Mouse (Mus musculus) bone marrow macrophage, adult 2 months (primary cell): ENCODE data around the gene Arhgap19. TPM values are rescaled to one million over a fixed set of nuclear protein-coding genes. Genes with fewer than 3 reads are reported as not detected.

Experiments
- H3K27ac ChIP-seq: 2 replicates; pipeline ENCODE4 v1.5.1; 2012; ENCODE audit warnings: low read depth, low read length; ENCODE audit not compliant: insufficient read depth
- H3K4me1 ChIP-seq: 2 replicates; pipeline ENCODE4 v1.6.1; 2012; ENCODE audit warnings: low read length; ENCODE audit not compliant: control insufficient read depth, insufficient read depth
- H3K4me3 ChIP-seq: 2 replicates; pipeline ENCODE4 v1.5.1; 2012; ENCODE audit warnings: mild to moderate bottlenecking, low read length, moderate library complexity; ENCODE audit not compliant: insufficient read depth
- CTCF ChIP-seq: IDR thresholded peaks from 2 replicates; pipeline ENCODE4 v1.5.1; 2012; ENCODE audit warnings: low read depth, mild to moderate bottlenecking, low read length, moderate library complexity
- POLR2A ChIP-seq: IDR thresholded peaks from 2 replicates; pipeline ENCODE4 v1.6.1; 2012; ENCODE audit warnings: mild to moderate bottlenecking, low read depth, low read length, borderline replicate concordance
- polyA plus RNA-seq: library from polyadenylated mRNA; stranded (reverse); fragments of >200 nt; gene quantifications from 2 replicates; pipeline ENCODE4 v1.2.4, GENCODE M21; 2012; ENCODE audit not compliant: missing spikeins, insufficient read depth, insufficient read length

Arhgap19 gene
- polyA plus RNA-seq, 1 experiment: 67.7 TPM

- TF ChIP-seq CTCF (no peak), POLR2A (no peak)
- Histone ChIP-seq H3K4me1 (no peaks in the 10 kb centered on the region), H3K27ac (no peak overlapping the region), H3K4me3 (no peak overlapping the region)
Measured at GRCm38 (mm10) chr19:41821436-41821835, 19.6 kb upstream of the Arhgap19 start.

GRCm38 (mm10) chr19:41818749-41819148 is 16.9 kb upstream of the Arhgap19 start:
- no peak overlapping the region for H3K27ac ChIP-seq
- no peak overlapping the region for H3K4me3 ChIP-seq
- H3K4me1 ChIP-seq: no peaks in the 10 kb centered on the region
- TF ChIP-seq POLR2A: no peak
- TF ChIP-seq CTCF: no peak

- no peak overlapping the region for H3K27ac ChIP-seq
- H3K4me1 ChIP-seq: no peaks in the 10 kb centered on the region
- TF ChIP-seq CTCF: no peak
- no peak for TF ChIP-seq POLR2A
- H3K4me3 ChIP-seq: no peak overlapping the region
Measured at GRCm38 (mm10) chr19:41817325-41817724, 15.5 kb upstream of the Arhgap19 start.

DNA sequence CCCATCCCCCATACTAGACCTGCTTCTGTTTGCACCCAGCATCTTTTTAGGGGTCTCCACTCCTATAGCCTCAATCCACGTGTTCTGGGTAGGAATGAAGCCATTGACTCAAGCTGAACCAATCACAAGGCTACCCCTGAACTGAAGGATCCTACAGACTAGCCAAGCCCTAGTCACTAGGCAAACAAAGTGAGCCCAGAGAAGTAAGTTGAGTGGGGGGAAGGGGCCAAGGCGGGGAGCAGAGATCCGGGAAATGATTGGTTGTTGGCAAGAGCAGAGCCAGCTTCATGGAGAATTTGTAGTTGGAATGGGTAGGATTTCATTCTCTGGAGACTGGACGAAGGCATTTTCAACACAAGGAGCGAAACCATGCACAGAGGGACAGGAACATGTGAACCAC is 15.1 kb upstream of the Arhgap19 start:
- no peak overlapping the region for H3K27ac ChIP-seq
- TF ChIP-seq POLR2A: no peak
- no peak for TF ChIP-seq CTCF
- no peaks in the 10 kb centered on the region for H3K4me1 ChIP-seq
- no peak overlapping the region for H3K4me3 ChIP-seq

GRCm38 (mm10) chr19:41816410-41816809 is 14.6 kb upstream of the Arhgap19 start:
- Histone ChIP-seq H3K27ac (no peak overlapping the region), H3K4me1 (no peaks in the 10 kb centered on the region), H3K4me3 (no peak overlapping the region)
- TF ChIP-seq POLR2A (no peak), CTCF (no peak)

GRCm38 (mm10) chr19:41813374-41813773 is 11.5 kb upstream of the Arhgap19 start:
- no peak overlapping the region for H3K4me3 ChIP-seq
- H3K27ac ChIP-seq: no peak overlapping the region
- no peak for TF ChIP-seq CTCF
- no peak for TF ChIP-seq POLR2A
- no peaks in the 10 kb centered on the region for H3K4me1 ChIP-seq

GRCm38 (mm10) chr19:41812525-41812924 is 10.7 kb upstream of the Arhgap19 start:
- H3K27ac ChIP-seq: no peak overlapping the region

DNA sequence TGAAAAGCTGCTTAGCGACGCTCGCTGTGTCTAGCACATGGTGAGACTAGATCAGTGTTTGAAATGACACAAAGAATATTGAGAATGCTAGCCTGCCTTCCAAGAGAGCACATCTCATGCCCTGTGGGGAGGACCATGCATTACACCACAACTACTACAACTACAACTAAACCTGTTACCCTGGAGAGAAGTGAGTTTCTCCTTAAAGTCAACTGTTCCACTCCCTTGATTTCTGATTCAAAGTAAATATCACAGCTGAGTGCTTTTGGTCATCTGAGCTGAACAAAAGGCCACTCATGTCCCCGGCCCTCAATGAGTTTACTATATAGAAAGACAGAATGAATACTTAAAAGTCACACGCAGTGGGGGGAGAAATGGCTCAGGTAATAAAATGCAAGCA is 8.2 kb upstream of the Arhgap19 start:
- TF ChIP-seq POLR2A (no peak), CTCF (no peak)
- Histone ChIP-seq H3K27ac (no peak overlapping the region), H3K4me1 (no peaks in the 10 kb centered on the region), H3K4me3 (no peak overlapping the region)

More at GRCm38 (mm10) chr19:41812525-41812924, 10.7 kb upstream of the Arhgap19 start:
- no peaks in the 10 kb centered on the region for H3K4me1 ChIP-seq
- no peak overlapping the region for H3K4me3 ChIP-seq
- no peak for TF ChIP-seq POLR2A
- TF ChIP-seq CTCF: no peak

DNA sequence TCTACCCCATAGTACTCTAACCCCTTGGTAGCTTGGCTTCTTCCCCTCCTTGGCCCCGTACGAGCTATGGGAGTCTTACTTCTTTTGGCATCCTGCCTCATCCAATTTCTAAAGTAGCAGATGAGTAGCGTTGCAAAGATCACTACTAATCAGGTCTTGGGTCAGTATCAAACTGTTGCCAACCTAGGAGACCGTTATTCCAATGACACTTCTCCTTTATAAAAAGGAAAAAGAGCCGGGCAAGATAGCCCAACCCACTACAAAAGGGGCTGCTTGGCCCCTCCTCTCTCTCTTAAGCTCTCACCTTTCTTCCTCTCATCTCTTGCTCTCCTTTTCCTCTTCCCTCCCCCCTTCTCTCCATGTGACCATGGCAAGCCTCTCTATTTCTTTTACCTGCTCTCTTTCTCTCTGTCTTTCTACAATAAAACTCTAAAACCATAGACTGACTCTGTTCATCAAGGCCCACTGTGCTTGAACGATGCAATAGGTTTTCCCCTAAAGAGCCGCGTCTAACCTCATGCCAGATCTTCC is 6.3 kb upstream of the Arhgap19 start:
- Histone ChIP-seq H3K4me1 (peaks cover 1% of the 10 kb centered on the region; the same call in 1 of the 2 replicates), H3K27ac (no peak overlapping the region), H3K4me3 (no peak overlapping the region)
- TF ChIP-seq POLR2A: no peak
- no peak for TF ChIP-seq CTCF

DNA sequence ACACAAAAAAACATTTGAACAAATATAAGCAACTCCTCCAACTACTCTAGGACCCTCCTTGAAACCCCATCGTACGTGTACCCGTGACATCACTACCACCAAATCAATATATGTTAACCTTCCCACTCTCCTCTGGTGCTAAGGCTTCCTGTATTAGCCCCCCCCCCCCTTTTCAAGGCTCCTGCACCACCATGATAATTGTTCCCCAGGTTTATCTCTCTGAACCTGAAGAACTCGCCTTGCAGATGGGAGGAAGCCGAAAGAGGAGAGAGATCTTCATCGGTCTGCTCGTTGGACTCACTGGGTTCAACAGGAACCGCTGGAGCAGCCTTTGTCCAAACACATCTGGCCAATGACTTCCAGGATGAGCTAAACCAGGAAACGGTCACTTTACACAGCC is 5.7 kb upstream of the Arhgap19 start:
- TF ChIP-seq CTCF: no peak
- no peak for TF ChIP-seq POLR2A
- Histone ChIP-seq H3K4me1 (peaks cover 6% of the 10 kb centered on the region; the same call in 1 of the 2 replicates), H3K27ac (no peak overlapping the region)

DNA sequence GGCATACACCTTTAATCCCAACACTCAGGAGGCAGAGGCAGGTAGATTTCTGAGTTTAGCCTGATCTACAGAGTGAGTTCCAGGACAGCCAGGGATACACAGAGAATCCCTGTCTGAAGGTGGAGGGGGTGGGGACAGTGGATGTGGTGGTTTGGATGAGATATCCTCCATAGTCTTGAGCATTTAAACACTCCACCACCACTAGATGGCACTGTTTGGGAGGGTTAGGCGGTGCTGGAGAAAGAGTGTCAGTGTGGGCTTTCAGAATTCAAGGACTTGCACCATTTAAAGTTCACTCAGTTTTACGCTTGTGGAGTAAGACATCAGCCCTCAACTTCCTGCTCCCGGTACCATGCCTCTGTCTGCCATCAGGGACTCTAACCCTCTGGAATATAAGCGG is 4.0 kb upstream of the Arhgap19 start:
- Histone ChIP-seq H3K4me3 (no peak overlapping the region), H3K27ac (no peak overlapping the region), H3K4me1 (peaks cover 6% of the 10 kb centered on the region; the same call in 1 of the 2 replicates)
- no peak for TF ChIP-seq POLR2A
- no peak for TF ChIP-seq CTCF

More for the DNA sequence above, 5.7 kb upstream of the Arhgap19 start:
- no peak overlapping the region for H3K4me3 ChIP-seq
